Mouse (Mus musculus) forebrain, embryonic 14.5 days (tissue): Measurements from ENCODE around the gene Usp29. TPM values are rescaled to one million over a fixed set of nuclear protein-coding genes. Genes with fewer than 3 reads are reported as not detected.
"Not testable (repeated sequence)": the region's sequence is repeated elsewhere in the genome, so short reads cannot be mapped to it uniquely, and the experiment has no call there.

ENCODE experiments used
- ATAC-seq: fragments of 200-750 bp; cut with Nextera tagmentation; 2 replicates; pipeline ENCODE4 v1.8.0; 2017; ENCODE audit warnings: mild to moderate bottlenecking, moderate library complexity
- DNase-seq: peaks from one replicate; pipeline ENCODE4 v3.0.0-alpha.2; 2015; ENCODE audit warnings: low spot score
- H3K27ac ChIP-seq: fragments of 300-500 bp; sonication (generic); 2 replicates; pipeline ENCODE4 v1.5.1; 2014; ENCODE audit warnings: low read depth, mild to moderate bottlenecking, control low read depth, low read length, moderate library complexity
- H3K27me3 ChIP-seq: fragments of 300-500 bp; sonication (generic); replicated peaks from 2 replicates; pipeline ENCODE4 v1.6.1; 2014; ENCODE audit warnings: low read length, control low read depth, mixed read lengths; ENCODE audit not compliant: control insufficient read depth, insufficient read depth
- H3K36me3 ChIP-seq: fragments of 300-500 bp; sonication (generic); 2 replicates; pipeline ENCODE4 v1.6.1; 2014; ENCODE audit warnings: low read length, control low read depth; ENCODE audit not compliant: control insufficient read depth, insufficient read depth
- H3K4me1 ChIP-seq: fragments of 300-500 bp; sonication (generic); 2 replicates; pipeline ENCODE4 v1.6.1; 2014; ENCODE audit warnings: antibody characterized with exemption, low read length, control low read depth; ENCODE audit not compliant: control insufficient read depth, insufficient read depth
- H3K4me2 ChIP-seq: fragments of 300-500 bp; sonication (generic); 2 replicates; pipeline ENCODE4 v1.6.1; 2014; ENCODE audit warnings: mild to moderate bottlenecking, control low read depth, low read length
- H3K4me3 ChIP-seq: fragments of 300-500 bp; sonication (generic); 2 replicates; pipeline ENCODE4 v1.5.1; 2014; ENCODE audit warnings: low read depth, low read length, control low read depth
- H3K9ac ChIP-seq: fragments of 300-500 bp; sonication (generic); 2 replicates; pipeline ENCODE4 v1.6.1; 2014; ENCODE audit warnings: mild to moderate bottlenecking, low read length, control low read depth, moderate library complexity
- H3K9me3 ChIP-seq: fragments of 300-500 bp; sonication (generic); replicated peaks from 2 replicates; pipeline ENCODE4 v1.6.1; 2016; ENCODE audit warnings: low read length, control low read depth, mixed read lengths; ENCODE audit not compliant: control insufficient read depth
- WGBS: fragments of 180-500 bp; shearing (Covaris S2); extraction: QIAGEN DNeasy Blood & Tissue Kit; methylation state at CpG from one replicate; pipeline ENCODE4 v1.1.7; 2014; 5-methylcytosine and 5-hydroxymethylcytosine counted together
- polyA plus RNA-seq: library from polyadenylated mRNA; unstranded; fragments of >200 nt; fragmentation: Nextera tagmentation; extraction: Ambion mirVana; gene quantifications from 2 replicates; pipeline ENCODE4 v1.2.1, GENCODE M21; 2014

The Usp29 gene
- polyA plus RNA-seq, 1 experiment from 2014 or later: 15.5 TPM

GRCm38 (mm10) chr7:6885416-6885815 is 155.0 kb downstream of the Usp29 start:
- no peak for DNase-seq
- H3K4me2 ChIP-seq: no peak overlapping the region
- 89% methylated on average over 7 of the region's 7 CpGs for WGBS

GRCm38 (mm10) chr7:6886896-6887295 is 156.5 kb downstream of the Usp29 start:
- ATAC-seq (no peak), DNase-seq (no peak)
- Histone ChIP-seq H3K36me3 (no peaks in the 10 kb centered on the region), H3K4me3 (no peak overlapping the region), H3K4me2 (no peak overlapping the region), H3K9me3 (no peaks in the 10 kb centered on the region), H3K9ac (no peak overlapping the region), H3K4me1 (0 out of 2 replicates have a peak, but pooled peaks cover 2% of the 10 kb centered on the region), H3K27ac (no peak overlapping the region), H3K27me3 (no peaks in the 10 kb centered on the region)
- 93% methylated on average over 1 of the region's 1 CpGs for WGBS

More at GRCm38 (mm10) chr7:6885416-6885815, 155.0 kb downstream of the Usp29 start:
- H3K27ac ChIP-seq: no peak overlapping the region
- no peaks in the 10 kb centered on the region for H3K27me3 ChIP-seq
- no peak overlapping the region for H3K9ac ChIP-seq
- H3K36me3 ChIP-seq: no peaks in the 10 kb centered on the region
- no peak for ATAC-seq
- no peaks in the 10 kb centered on the region for H3K9me3 ChIP-seq
- no peak overlapping the region for H3K4me3 ChIP-seq
- H3K4me1 ChIP-seq: 0 out of 2 replicates have a peak, but pooled peaks cover 2% of the 10 kb centered on the region

GRCm38 (mm10) chr7:6889871-6890270 is 159.5 kb downstream of the Usp29 start:
- Histone ChIP-seq H3K4me2 (no peak overlapping the region), H3K27ac (no peak overlapping the region), H3K36me3 (no peaks in the 10 kb centered on the region), H3K9ac (no peak overlapping the region), H3K4me3 (no peak overlapping the region), H3K4me1 (0 out of 2 replicates have a peak, but pooled peaks cover 2% of the 10 kb centered on the region), H3K9me3 (no peaks in the 10 kb centered on the region), H3K27me3 (no peaks in the 10 kb centered on the region)
- WGBS: 96% methylated on average over 5 of the region's 5 CpGs
- no peak for ATAC-seq
- no peak for DNase-seq

- 0 out of 2 replicates have a peak overlapping the region, but pooled peaks have one; percentile 1 for H3K27ac ChIP-seq
- peak; percentile 49 for ATAC-seq
- H3K9me3 ChIP-seq: no peaks in the 10 kb centered on the region
- no peaks in the 10 kb centered on the region for H3K27me3 ChIP-seq
- no peaks in the 10 kb centered on the region for H3K36me3 ChIP-seq
- no peak overlapping the region for H3K4me2 ChIP-seq
- 52% methylated on average over 3 of the region's 3 CpGs for WGBS
- H3K9ac ChIP-seq: no peak overlapping the region
- peak; percentile 66 for DNase-seq
- H3K4me1 ChIP-seq: 0 out of 2 replicates have a peak, but pooled peaks cover 2% of the 10 kb centered on the region
- no peak overlapping the region for H3K4me3 ChIP-seq
These were observed 160.8 kb downstream of the Usp29 start for GRCm38 (mm10) chr7:6891206-6891605.

GRCm38 (mm10) chr7:6897021-6897420 is 166.6 kb downstream of the Usp29 start:
- H3K27ac ChIP-seq, H3K27me3 ChIP-seq, H3K9me3 ChIP-seq, H3K36me3 ChIP-seq, H3K9ac ChIP-seq, ATAC-seq, H3K4me3 ChIP-seq, H3K4me1 ChIP-seq, H3K4me2 ChIP-seq, DNase-seq: not testable (repeated sequence)
- WGBS: 83% methylated on average over 4 of the region's 4 CpGs

- H3K9me3 ChIP-seq: no peaks in the 10 kb centered on the region
- no peak for DNase-seq
These were observed 170.3 kb downstream of the Usp29 start for GRCm38 (mm10) chr7:6900672-6901071.

GRCm38 (mm10) chr7:6903489-6903888 is 173.1 kb downstream of the Usp29 start:
- no peak for ATAC-seq
- H3K27ac ChIP-seq: no peak overlapping the region
- no peak for DNase-seq
- H3K4me2 ChIP-seq: no peak overlapping the region
- H3K9ac ChIP-seq: no peak overlapping the region
- H3K36me3 ChIP-seq: no peaks in the 10 kb centered on the region
- no peaks in the 10 kb centered on the region for H3K9me3 ChIP-seq
- no peaks in the 10 kb centered on the region for H3K4me1 ChIP-seq
- 88% methylated on average over 8 of the region's 8 CpGs for WGBS
- no peaks in the 10 kb centered on the region for H3K27me3 ChIP-seq
- no peak overlapping the region for H3K4me3 ChIP-seq

More at GRCm38 (mm10) chr7:6900672-6901071, 170.3 kb downstream of the Usp29 start:
- Histone ChIP-seq H3K9ac (no peak overlapping the region), H3K4me3 (no peak overlapping the region), H3K4me1 (no peaks in the 10 kb centered on the region), H3K4me2 (no peak overlapping the region), H3K27ac (no peak overlapping the region), H3K27me3 (no peaks in the 10 kb centered on the region), H3K36me3 (no peaks in the 10 kb centered on the region)
- WGBS: 94% methylated on average over 7 of the region's 7 CpGs
- ATAC-seq: no peak

- Histone ChIP-seq H3K36me3 (no peaks in the 10 kb centered on the region), H3K27me3 (no peaks in the 10 kb centered on the region), H3K4me3 (no peak overlapping the region), H3K9ac (no peak overlapping the region), H3K9me3 (no peaks in the 10 kb centered on the region), H3K27ac (no peak overlapping the region), H3K4me1 (peaks cover 9% of the 10 kb centered on the region), H3K4me2 (no peak overlapping the region)
- WGBS: 82% methylated on average over 7 of the region's 7 CpGs
- ATAC-seq (no peak), DNase-seq (no peak)
These were observed 180.1 kb downstream of the Usp29 start for GRCm38 (mm10) chr7:6910527-6910926.

GRCm38 (mm10) chr7:6911731-6912130 is 181.4 kb downstream of the Usp29 start:
- Histone ChIP-seq H3K4me1 (peaks cover 9% of the 10 kb centered on the region), H3K27ac (no peak overlapping the region), H3K9me3 (no peaks in the 10 kb centered on the region), H3K9ac (no peak overlapping the region), H3K36me3 (no peaks in the 10 kb centered on the region), H3K27me3 (no peaks in the 10 kb centered on the region), H3K4me3 (no peak overlapping the region), H3K4me2 (no peak overlapping the region)
- DNase-seq: no peak
- no peak for ATAC-seq
- WGBS: 81% methylated on average over 5 of the region's 5 CpGs
